Mouse (Mus musculus): ENCODE results near the gene Grin2c. TPM values are rescaled to one million over a fixed set of nuclear protein-coding genes. Genes with fewer than 3 reads are reported as not detected.

Grin2c gene
- polyA plus RNA-seq, 1 experiment from 2014 or later = 0.04 TPM

GRCm38 (mm10) chr11:115282295-115282694 lies 15.3 kb upstream of the Grin2c start:
- H3K9me3 ChIP-seq (ENCODE audit: low read length) = no peaks in the 10 kb centered on the region
- no peak overlapping the region for H3K27ac ChIP-seq (ENCODE audit: low read depth)
- ATAC-seq = no peak
- no peak for DNase-seq
- no peak for TF ChIP-seq CTCF (IDR thresholded peaks at IDR 0.05; ENCODE audit: low read depth)
- no peak for TF ChIP-seq EP300 (IDR thresholded peaks at IDR 0.05; ENCODE audit: low read depth)
- H3K9ac ChIP-seq (replicated peaks) = no peak overlapping the region
- no peaks in the 10 kb centered on the region for H3K27me3 ChIP-seq (ENCODE audit: insufficient read depth, low read length)
- WGBS (ENCODE audit: insufficient replicate concordance) = 69% methylated on average over 8 of the region's 8 CpGs
- 0 out of 2 replicates have a peak, but pooled peaks cover 6% of the 10 kb centered on the region for H3K36me3 ChIP-seq (replicated peaks; ENCODE audit: insufficient read depth, low read length)
- no peak overlapping the region for H3K4me3 ChIP-seq (ENCODE audit: low read depth, low read length)
- no peak overlapping the region for H3K4me2 ChIP-seq (ENCODE audit: low read depth, low read length)
- peaks cover 10% of the 10 kb centered on the region for H3K4me1 ChIP-seq (ENCODE audit: insufficient read depth)

DNA sequence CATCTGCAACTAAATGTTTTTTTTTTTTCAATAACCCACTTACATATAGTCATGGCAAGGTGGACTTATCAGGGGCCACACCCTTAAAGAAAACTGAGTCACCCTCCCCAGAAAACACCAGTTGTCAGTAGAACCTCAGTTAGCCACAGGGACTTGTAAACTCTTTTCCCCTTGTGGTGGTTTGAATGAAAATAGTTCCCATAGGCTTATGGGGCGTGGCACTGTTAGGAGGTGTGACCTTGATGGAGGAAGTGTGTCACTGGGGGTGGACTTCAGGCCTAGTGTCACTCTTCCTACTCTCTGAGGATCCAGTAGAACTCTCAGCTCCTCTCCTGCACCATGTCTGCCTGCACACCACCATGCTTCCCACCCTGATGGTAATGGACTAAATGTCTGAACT lies 12.7 kb upstream of the Grin2c start:
- Histone ChIP-seq H3K4me2 (ENCODE audit: low read depth, low read length) (no peak overlapping the region), H3K36me3 (replicated peaks; ENCODE audit: insufficient read depth, low read length) (0 out of 2 replicates have a peak, but pooled peaks cover 3% of the 10 kb centered on the region), H3K4me1 (ENCODE audit: insufficient read depth) (peaks cover 27% of the 10 kb centered on the region), H3K9me3 (ENCODE audit: low read length) (no peaks in the 10 kb centered on the region), H3K27me3 (ENCODE audit: insufficient read depth, low read length) (no peaks in the 10 kb centered on the region), H3K9ac (replicated peaks) (no peak overlapping the region), H3K4me3 (ENCODE audit: low read depth, low read length) (no peak overlapping the region), H3K27ac (ENCODE audit: low read depth) (no peak overlapping the region)
- WGBS (ENCODE audit: insufficient replicate concordance) = 46% methylated on average over 1 of the region's 1 CpGs
- no peak for DNase-seq
- no peak for ATAC-seq
- TF ChIP-seq EP300 (IDR thresholded peaks at IDR 0.05; ENCODE audit: low read depth) = no peak
- TF ChIP-seq CTCF (IDR thresholded peaks at IDR 0.05; ENCODE audit: low read depth) = no peak

- no peaks in the 10 kb centered on the region for H3K27me3 ChIP-seq (ENCODE audit: insufficient read depth, low read length)
- no peaks in the 10 kb centered on the region for H3K36me3 ChIP-seq (replicated peaks; ENCODE audit: insufficient read depth, low read length)
- no peak overlapping the region for H3K9ac ChIP-seq (replicated peaks)
- 76% methylated on average over 6 of the region's 6 CpGs for WGBS (ENCODE audit: insufficient replicate concordance)
- peak overlapping the region; percentile 92 for H3K4me2 ChIP-seq (ENCODE audit: low read depth, low read length)
- H3K4me1 ChIP-seq (ENCODE audit: insufficient read depth) = peaks cover 33% of the 10 kb centered on the region
- TF ChIP-seq CTCF (IDR thresholded peaks at IDR 0.05; ENCODE audit: low read depth) (no peak), EP300 (IDR thresholded peaks at IDR 0.05; ENCODE audit: low read depth) (no peak)
- no peaks in the 10 kb centered on the region for H3K9me3 ChIP-seq (ENCODE audit: low read length)
- H3K27ac ChIP-seq (ENCODE audit: low read depth) = peak overlapping the region; percentile 93; the same call in 1 of the 2 replicates
- ATAC-seq (no peak), DNase-seq (no peak)
- peak overlapping the region; percentile 61; the same call in 1 of the 2 replicates for H3K4me3 ChIP-seq (ENCODE audit: low read depth, low read length)
Observed at GRCm38 (mm10) chr11:115278176-115278575, 11.1 kb upstream of the Grin2c start.

DNA sequence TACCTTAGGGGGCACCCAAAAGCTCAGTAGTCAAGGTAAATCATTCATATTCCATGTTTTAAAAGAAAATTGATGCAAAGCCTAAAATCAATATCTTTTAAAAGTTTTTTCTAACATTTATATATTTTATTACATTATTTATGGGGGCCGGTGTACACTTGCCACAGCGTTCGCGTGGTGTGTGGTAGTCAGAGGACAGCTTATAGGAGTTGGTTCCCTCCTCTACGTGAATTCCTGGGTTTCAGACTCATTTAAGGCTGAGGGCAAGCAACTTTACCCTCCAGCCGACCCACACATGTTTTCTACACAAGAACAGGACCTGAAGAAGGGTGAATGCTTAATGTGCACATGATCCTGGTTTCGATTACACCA lies 10.5 kb upstream of the Grin2c start:
- H3K27ac ChIP-seq (ENCODE audit: low read depth) = peak overlapping the region; percentile 93
- H3K27me3 ChIP-seq (ENCODE audit: insufficient read depth, low read length) = no peaks in the 10 kb centered on the region
- H3K9ac ChIP-seq (replicated peaks) = peak overlapping the region; percentile 68
- H3K36me3 ChIP-seq (replicated peaks; ENCODE audit: insufficient read depth, low read length) = no peaks in the 10 kb centered on the region
- peak overlapping the region; percentile 92 for H3K4me2 ChIP-seq (ENCODE audit: low read depth, low read length)
- ATAC-seq (no peak; the same call in 1 of the 2 replicates), DNase-seq (no peak)
- no peaks in the 10 kb centered on the region for H3K9me3 ChIP-seq (ENCODE audit: low read length)
- H3K4me3 ChIP-seq (ENCODE audit: low read depth, low read length) = peak overlapping the region; percentile 61
- TF ChIP-seq EP300 (IDR thresholded peaks at IDR 0.05; ENCODE audit: low read depth) (no peak), CTCF (IDR thresholded peaks at IDR 0.05; ENCODE audit: low read depth) (no peak)
- H3K4me1 ChIP-seq (ENCODE audit: insufficient read depth) = peaks cover 33% of the 10 kb centered on the region
- 12% methylated on average over 7 of the region's 7 CpGs for WGBS (ENCODE audit: insufficient replicate concordance)

DNA sequence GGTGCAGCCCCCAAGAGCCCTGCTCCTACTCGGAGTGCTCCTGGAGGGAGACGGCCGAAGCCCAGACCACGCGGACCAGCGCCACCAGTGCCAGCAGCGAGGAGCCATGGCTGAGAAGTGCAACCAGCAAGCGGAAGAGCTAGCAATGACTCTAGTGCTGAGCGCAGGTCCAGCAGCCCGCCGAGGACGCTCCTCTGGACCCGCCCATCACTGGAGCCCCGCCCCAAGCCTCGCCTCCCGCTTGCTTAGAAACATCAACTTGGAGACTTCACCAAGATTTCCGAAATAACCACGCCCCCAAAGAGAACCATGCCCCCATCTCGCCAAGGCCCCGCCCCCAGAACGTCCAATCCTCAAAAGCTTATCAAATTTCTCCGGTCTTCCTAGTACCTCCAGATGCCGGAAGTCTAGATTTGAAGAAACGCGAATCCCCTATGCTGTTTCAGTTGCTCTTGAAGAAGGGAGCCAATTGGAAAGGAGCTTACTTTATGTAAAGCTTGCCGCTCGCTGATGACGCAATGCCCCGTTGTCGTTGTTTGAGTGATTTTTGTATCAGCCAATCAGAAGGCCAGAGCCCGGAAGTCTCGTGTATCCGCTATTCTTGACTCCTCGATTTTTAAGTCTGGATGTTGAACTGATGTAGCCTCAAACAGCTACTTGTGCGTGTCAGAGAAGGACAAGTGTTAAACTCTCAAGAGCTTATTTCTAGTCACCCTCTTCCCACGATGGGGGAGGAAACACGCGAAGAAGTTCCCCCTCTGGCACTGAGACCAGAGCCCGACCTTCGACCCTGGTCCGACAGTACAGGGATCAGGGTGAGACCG lies 9.9 kb upstream of the Grin2c start, which contains the start of gene Fdxr:
Fdxr (minus strand) TSS at position 271 of the 824 bp plus-strand sequence.
- under 1% methylated on average over 41 of the region's 42 CpGs for WGBS (ENCODE audit: insufficient replicate concordance)
- TF ChIP-seq CTCF (IDR thresholded peaks at IDR 0.05; ENCODE audit: low read depth) = peak; percentile 24; the same call in 1 of the 2 replicates
- TF ChIP-seq EP300 (IDR thresholded peaks at IDR 0.05; ENCODE audit: low read depth) = peak; percentile 86
- ATAC-seq (peak; percentile 90), DNase-seq (peak; percentile 99)
- Histone ChIP-seq H3K27me3 (ENCODE audit: insufficient read depth, low read length) (no peaks in the 10 kb centered on the region), H3K36me3 (replicated peaks; ENCODE audit: insufficient read depth, low read length) (no peaks in the 10 kb centered on the region), H3K27ac (ENCODE audit: low read depth) (peak within 1 kb of the TSS; percentile 93), H3K9ac (replicated peaks) (peak within 1 kb of the TSS; percentile 69), H3K4me3 (ENCODE audit: low read depth, low read length) (peak within 1 kb of the TSS; percentile 61), H3K4me2 (ENCODE audit: low read depth, low read length) (peak within 1 kb of the TSS; percentile 92), H3K9me3 (ENCODE audit: low read length) (no peaks in the 10 kb centered on the region), H3K4me1 (ENCODE audit: insufficient read depth) (peaks cover 33% of the 10 kb centered on the region)

DNA sequence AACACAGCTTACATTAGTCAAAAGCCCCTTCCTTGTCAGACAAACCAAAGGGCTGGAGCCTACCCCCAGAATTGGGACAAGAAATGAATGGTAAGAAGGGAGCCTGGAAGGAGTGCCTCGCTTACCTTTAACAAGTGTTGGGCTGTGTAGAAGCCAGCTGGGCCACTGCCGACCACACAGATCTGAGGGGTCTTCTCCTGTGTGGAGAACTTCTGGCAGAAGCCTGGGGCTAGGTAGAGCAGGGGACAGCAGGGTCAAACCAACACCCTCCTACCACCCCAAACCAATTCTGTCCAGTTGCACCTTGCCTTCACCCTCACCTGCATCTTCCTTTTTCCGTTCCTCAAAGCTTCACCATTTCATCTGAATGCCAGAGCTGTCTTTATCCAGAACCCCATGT lies 8.9 kb upstream of the Grin2c start:
- WGBS (ENCODE audit: insufficient replicate concordance) = 43% methylated on average over 3 of the region's 3 CpGs
- Histone ChIP-seq H3K4me1 (ENCODE audit: insufficient read depth) (peaks cover 33% of the 10 kb centered on the region), H3K27me3 (ENCODE audit: insufficient read depth, low read length) (no peaks in the 10 kb centered on the region), H3K36me3 (replicated peaks; ENCODE audit: insufficient read depth, low read length) (0 out of 2 replicates have a peak, but pooled peaks cover 3% of the 10 kb centered on the region), H3K27ac (ENCODE audit: low read depth) (no peak overlapping the region), H3K9ac (replicated peaks) (peak overlapping the region; percentile 17; the same call in 1 of the 2 replicates), H3K9me3 (ENCODE audit: low read length) (no peaks in the 10 kb centered on the region), H3K4me3 (ENCODE audit: low read depth, low read length) (peak overlapping the region; percentile 61), H3K4me2 (ENCODE audit: low read depth, low read length) (peak overlapping the region; percentile 92)
- no peak for TF ChIP-seq CTCF (IDR thresholded peaks at IDR 0.05; ENCODE audit: low read depth)
- TF ChIP-seq EP300 (IDR thresholded peaks at IDR 0.05; ENCODE audit: low read depth) = no peak
- DNase-seq = no peak
- no peak for ATAC-seq

Measured in liver, postnatal 0 days (tissue).